Mouse (Mus musculus) liver, adult 2 months (tissue): Measurements from ENCODE around the gene Cyp4f17.

Experiments
- CTCF ChIP-seq: fragments of 200-500 bp; IDR thresholded peaks from 2 replicates; pipeline ENCODE4 v1.5.1; 2011; ENCODE audit warnings: low read depth, low read length, control low read depth
- POLR2A ChIP-seq: fragments of 200-500 bp; IDR thresholded peaks from 2 replicates; pipeline ENCODE4 v1.6.1; 2011; ENCODE audit warnings: low read length, control low read depth; ENCODE audit not compliant: insufficient read depth; ENCODE audit errors: extremely low read depth

- TF ChIP-seq CTCF (no peak), POLR2A (no peak)
Observed at GRCm38 (mm10) chr17:32527748-32528147, 21.9 kb downstream of the Cyp4f17 start.
